Mouse (Mus musculus) heart, embryonic 15.5 days (tissue): ENCODE results near the gene 2700081O15Rik. TPM values are rescaled to one million over a fixed set of nuclear protein-coding genes. Genes with fewer than 3 reads are reported as not detected.
"Not testable (repeated sequence)": the region's sequence is repeated elsewhere in the genome, so short reads cannot be mapped to it uniquely, and the experiment has no call there.

Experiments used
- ATAC-seq: fragments of 200-750 bp; cut with Nextera tagmentation; replicated peaks from 2 replicates; pipeline ENCODE4 v1.8.0; 2017; ENCODE audit warnings: low read depth, moderate TSS enrichment; ENCODE audit not compliant: insufficient number of reproducible peaks, insufficient read depth, low FRiP score
- H3K27ac ChIP-seq: fragments of 300-500 bp; sonication (generic); 2 replicates; pipeline ENCODE4 v1.5.1; 2015; ENCODE audit warnings: mild to moderate bottlenecking, inconsistent platforms
- H3K27me3 ChIP-seq: fragments of 300-500 bp; sonication (generic); 2 replicates; pipeline ENCODE4 v1.6.1; 2015; ENCODE audit warnings: inconsistent platforms
- H3K36me3 ChIP-seq: fragments of 300-500 bp; sonication (generic); 2 replicates; pipeline ENCODE4 v1.6.1; 2015; ENCODE audit warnings: mild to moderate bottlenecking, inconsistent platforms
- H3K4me1 ChIP-seq: fragments of 300-500 bp; sonication (generic); replicated peaks from 2 replicates; pipeline ENCODE4 v1.6.1; 2015; ENCODE audit warnings: inconsistent platforms
- H3K4me2 ChIP-seq: fragments of 300-500 bp; sonication (generic); 2 replicates; pipeline ENCODE4 v1.6.1; 2015; ENCODE audit warnings: inconsistent platforms, mild to moderate bottlenecking, moderate library complexity
- H3K4me3 ChIP-seq: fragments of 300-500 bp; sonication (generic); 2 replicates; pipeline ENCODE4 v1.5.1; 2015; ENCODE audit warnings: mild to moderate bottlenecking, inconsistent platforms
- H3K9ac ChIP-seq: fragments of 300-500 bp; sonication (generic); 2 replicates; pipeline ENCODE4 v1.6.1; 2015; ENCODE audit warnings: mild to moderate bottlenecking, inconsistent platforms
- H3K9me3 ChIP-seq: fragments of 300-500 bp; sonication (generic); replicated peaks from 2 replicates; pipeline ENCODE4 v1.6.1; 2016; ENCODE audit warnings: inconsistent platforms
- WGBS: fragments of 180-500 bp; shearing (Covaris S2); methylation state at CpG from one replicate; pipeline ENCODE4 v1.1.7; 2015; ENCODE audit warnings: mixed read lengths; 5-methylcytosine and 5-hydroxymethylcytosine counted together
- polyA plus RNA-seq: library from polyadenylated mRNA; unstranded; fragments of >200 nt; fragmentation: Nextera tagmentation; extraction: Ambion mirVana; gene quantifications from 2 replicates; pipeline ENCODE4 v1.2.1, GENCODE M21; 2015

The 2700081O15Rik gene
- 3.3 and 4.7 TPM in 2 replicates for polyA plus RNA-seq

GRCm38 (mm10) chr19:7416834-7417735 lies at the start of gene 2700081O15Rik:
TSS of gene 2700081O15Rik (plus strand) at chr19:7417625.
- Histone ChIP-seq H3K9me3 (no peaks in the 10 kb centered on the region), H3K27ac (peak within 1 kb of the TSS; percentile 91), H3K4me1 (peaks cover 47% of the 10 kb centered on the region), H3K9ac (peak within 1 kb of the TSS; percentile 99), H3K4me3 (peak within 1 kb of the TSS; percentile 90), H3K4me2 (peak within 1 kb of the TSS; percentile 84), H3K36me3 (peaks cover 13% of the 10 kb centered on the region; the same call in 1 of the 2 replicates), H3K27me3 (no peaks in the 10 kb centered on the region)
- under 1% methylated on average over 105 of the region's 107 CpGs for WGBS
- peak; percentile 81 for ATAC-seq

DNA sequence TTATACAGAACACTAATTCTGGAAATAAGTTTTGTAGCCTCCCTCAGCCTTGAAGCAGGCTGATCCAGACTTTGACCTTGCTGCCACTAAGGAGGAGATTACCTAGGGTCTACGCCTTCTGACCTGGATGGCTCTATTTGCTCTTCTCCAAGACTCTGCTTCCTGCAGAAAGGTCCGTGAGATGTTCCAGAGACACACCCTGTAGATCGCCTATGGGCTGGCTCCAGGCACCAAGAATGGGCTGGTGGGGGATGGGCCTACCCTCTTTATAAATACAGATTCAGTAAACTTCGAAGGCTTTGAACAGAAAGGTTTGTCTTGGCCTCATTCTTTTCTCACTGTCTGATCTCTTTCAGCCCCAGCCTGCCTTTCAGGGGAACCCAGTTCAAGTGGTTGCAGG lies 48.0 kb upstream of the 2700081O15Rik start:
- WGBS = 79% methylated on average over 4 of the region's 4 CpGs
- not testable (repeated sequence) for H3K9ac ChIP-seq, ATAC-seq, H3K27ac ChIP-seq, H3K4me2 ChIP-seq, H3K4me3 ChIP-seq, H3K4me1 ChIP-seq, H3K27me3 ChIP-seq, H3K9me3 ChIP-seq
- peaks cover 75% of the 10 kb centered on the region for H3K36me3 ChIP-seq

DNA sequence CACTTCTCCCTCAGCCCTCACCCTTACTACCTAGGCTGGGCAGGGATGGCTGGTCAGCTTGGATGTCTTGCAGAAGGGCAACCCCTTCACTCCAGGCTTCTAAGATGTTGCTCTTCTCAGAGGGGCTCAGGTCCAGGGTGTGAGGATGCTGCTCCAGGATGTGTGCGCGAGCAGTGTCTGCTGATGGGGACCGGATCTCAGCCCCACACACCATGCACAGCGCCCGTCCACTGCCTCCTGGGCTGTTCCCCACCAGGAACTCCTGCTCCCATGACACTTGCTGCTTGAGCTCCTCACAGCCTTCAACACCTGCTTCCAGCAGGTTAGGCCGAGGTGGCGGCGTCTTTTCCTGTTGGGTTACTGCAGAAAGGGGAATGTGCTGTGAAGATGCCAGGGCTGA lies 42.9 kb upstream of the 2700081O15Rik start:
- Histone ChIP-seq H3K4me2 (no peak overlapping the region), H3K27ac (no peak overlapping the region), H3K9me3 (no peaks in the 10 kb centered on the region), H3K4me1 (peaks cover 12% of the 10 kb centered on the region; the same call in 1 of the 2 replicates), H3K4me3 (no peak overlapping the region), H3K9ac (no peak overlapping the region), H3K36me3 (peaks cover 66% of the 10 kb centered on the region), H3K27me3 (no peaks in the 10 kb centered on the region)
- ATAC-seq = no peak
- WGBS = 91% methylated on average over 8 of the region's 8 CpGs

GRCm38 (mm10) chr19:7377639-7378038 lies 39.8 kb upstream of the 2700081O15Rik start:
- Histone ChIP-seq H3K27ac (no peak overlapping the region), H3K36me3 (peaks cover 37% of the 10 kb centered on the region), H3K9me3 (no peaks in the 10 kb centered on the region), H3K9ac (no peak overlapping the region), H3K4me3 (no peak overlapping the region), H3K4me2 (no peak overlapping the region), H3K27me3 (no peaks in the 10 kb centered on the region), H3K4me1 (peaks cover 34% of the 10 kb centered on the region)
- 62% methylated on average over 2 of the region's 2 CpGs for WGBS
- no peak for ATAC-seq

DNA sequence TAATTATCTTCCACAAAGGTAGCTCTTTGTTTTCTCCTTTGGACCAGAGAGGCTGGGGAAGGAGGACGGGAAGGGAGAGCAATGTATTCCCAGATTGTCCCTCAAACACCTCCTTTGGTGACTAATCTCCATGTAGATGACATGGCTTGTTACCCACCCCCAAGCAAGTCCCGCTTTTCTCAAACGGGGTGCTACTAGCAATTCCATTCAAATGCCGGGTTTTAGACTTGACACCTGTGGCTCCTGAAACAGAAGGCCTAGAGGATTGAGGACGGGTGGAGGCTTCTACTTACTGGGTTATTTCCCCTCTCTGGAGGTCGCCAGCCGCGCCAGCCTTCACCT lies 35.5 kb upstream of the 2700081O15Rik start:
- no peaks in the 10 kb centered on the region for H3K27me3 ChIP-seq
- ATAC-seq = no peak
- peaks cover 5% of the 10 kb centered on the region; the same call in 1 of the 2 replicates for H3K36me3 ChIP-seq
- peak overlapping the region; percentile 94 for H3K9ac ChIP-seq
- H3K9me3 ChIP-seq = peaks cover 3% of the 10 kb centered on the region; the same call in 1 of the 2 replicates
- WGBS = 4% methylated on average over 8 of the region's 8 CpGs
- H3K4me2 ChIP-seq = peak overlapping the region; percentile 78
- peak overlapping the region; percentile 79 for H3K4me3 ChIP-seq
- H3K4me1 ChIP-seq = peaks cover 36% of the 10 kb centered on the region
- H3K27ac ChIP-seq = peak overlapping the region; percentile 90

DNA sequence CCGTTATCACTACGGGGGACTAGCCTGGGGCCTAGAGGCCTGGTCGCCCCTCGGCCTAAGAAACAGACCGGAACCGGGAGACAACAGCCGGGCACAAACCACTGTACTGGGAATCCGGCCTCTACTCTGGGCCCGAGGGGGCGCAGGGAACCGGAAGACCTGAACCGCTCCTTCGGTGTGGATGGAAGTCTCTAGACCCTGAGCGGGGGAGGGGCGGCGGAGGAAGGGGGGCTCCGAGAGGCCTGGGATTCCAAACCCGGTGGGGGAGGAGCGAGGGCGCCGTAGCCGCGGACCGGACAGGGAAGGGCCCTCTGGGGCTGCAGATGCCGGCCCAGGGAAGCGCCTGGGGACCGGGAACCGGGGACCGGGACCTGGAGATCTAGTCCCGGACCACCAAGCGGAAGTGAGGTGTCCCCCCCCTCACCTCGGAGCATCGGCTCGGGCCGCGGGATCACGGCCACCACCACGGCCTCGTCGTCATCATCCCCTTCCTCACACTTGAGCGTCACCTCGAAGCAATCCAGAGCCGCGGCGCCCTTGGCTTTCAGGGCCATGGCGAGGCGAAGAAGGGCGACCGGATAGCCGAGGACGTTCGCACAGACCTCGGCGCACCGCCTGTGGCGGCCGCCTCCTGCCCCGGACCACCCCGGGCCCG lies 35.0 kb upstream of the 2700081O15Rik start:
- H3K4me2 ChIP-seq = peak overlapping the region; percentile 78
- no peaks in the 10 kb centered on the region for H3K27me3 ChIP-seq
- peaks cover 5% of the 10 kb centered on the region; the same call in 1 of the 2 replicates for H3K36me3 ChIP-seq
- ATAC-seq = peak; percentile 50
- peak overlapping the region; percentile 90 for H3K27ac ChIP-seq
- peak overlapping the region; percentile 94 for H3K9ac ChIP-seq
- peak overlapping the region; percentile 79 for H3K4me3 ChIP-seq
- H3K4me1 ChIP-seq = peaks cover 36% of the 10 kb centered on the region
- WGBS = under 1% methylated on average over 56 of the region's 60 CpGs
- H3K9me3 ChIP-seq = peaks cover 3% of the 10 kb centered on the region; the same call in 1 of the 2 replicates

GRCm38 (mm10) chr19:7382903-7383865 lies 34.2 kb upstream of the 2700081O15Rik start, which contains the start of gene Spindoc:
TSS of gene Spindoc (minus strand) at chr19:7382994.
- peaks cover 5% of the 10 kb centered on the region; the same call in 1 of the 2 replicates for H3K36me3 ChIP-seq
- peak; percentile 99 for ATAC-seq
- WGBS = 1% methylated on average over 52 of the region's 52 CpGs

GRCm38 (mm10) chr19:7386042-7386441 lies 31.4 kb upstream of the 2700081O15Rik start:
- Histone ChIP-seq H3K9me3 (peaks cover 3% of the 10 kb centered on the region; the same call in 1 of the 2 replicates), H3K4me3 (no peak overlapping the region), H3K27ac (no peak overlapping the region), H3K4me2 (no peak overlapping the region), H3K36me3 (no peaks in the 10 kb centered on the region; the same call in 1 of the 2 replicates), H3K4me1 (peaks cover 21% of the 10 kb centered on the region), H3K27me3 (no peaks in the 10 kb centered on the region), H3K9ac (no peak overlapping the region)
- ATAC-seq = no peak
- WGBS = 66% methylated on average over 2 of the region's 2 CpGs

More at GRCm38 (mm10) chr19:7382903-7383865, 34.2 kb upstream of the 2700081O15Rik start, which contains the start of gene Spindoc:
- Histone ChIP-seq H3K27ac (peak within 1 kb of the TSS; percentile 90), H3K4me2 (peak within 1 kb of the TSS; percentile 78), H3K4me1 (peaks cover 36% of the 10 kb centered on the region), H3K27me3 (no peaks in the 10 kb centered on the region), H3K9ac (peak within 1 kb of the TSS; percentile 94), H3K4me3 (peak within 1 kb of the TSS; percentile 79), H3K9me3 (peaks cover 3% of the 10 kb centered on the region; the same call in 1 of the 2 replicates)

DNA sequence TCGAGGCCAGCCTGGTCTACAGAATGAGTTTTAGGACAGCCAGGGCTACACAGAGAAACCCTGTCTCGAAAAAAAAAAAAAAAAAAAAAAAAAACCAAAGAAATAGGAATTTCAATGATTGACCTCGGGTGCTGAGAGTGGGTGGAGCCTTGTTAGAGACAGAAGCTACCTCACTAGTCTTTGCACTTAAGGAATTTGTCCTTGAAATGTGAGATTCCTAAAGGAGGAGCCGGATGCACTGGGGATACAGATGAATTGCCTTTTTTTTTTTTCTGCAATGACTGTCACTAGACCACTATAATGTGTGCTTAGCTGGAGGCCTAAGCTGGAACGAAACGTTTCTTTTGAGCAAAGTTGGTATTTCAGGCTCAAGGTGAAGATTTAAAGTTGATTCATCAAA lies 28.9 kb upstream of the 2700081O15Rik start:
- H3K27ac ChIP-seq = no peak overlapping the region
- WGBS = 84% methylated on average over 6 of the region's 6 CpGs
- no peak overlapping the region for H3K9ac ChIP-seq
- H3K27me3 ChIP-seq = no peaks in the 10 kb centered on the region
- H3K36me3 ChIP-seq = no peaks in the 10 kb centered on the region; the same call in 1 of the 2 replicates
- peaks cover 3% of the 10 kb centered on the region; the same call in 1 of the 2 replicates for H3K9me3 ChIP-seq
- H3K4me1 ChIP-seq = peaks cover 8% of the 10 kb centered on the region
- no peak for ATAC-seq
- no peak overlapping the region for H3K4me2 ChIP-seq
- no peak overlapping the region for H3K4me3 ChIP-seq
